Comparison of ENCODE assay signal across 21 mouse cellular contexts in the genomic region with DNA sequence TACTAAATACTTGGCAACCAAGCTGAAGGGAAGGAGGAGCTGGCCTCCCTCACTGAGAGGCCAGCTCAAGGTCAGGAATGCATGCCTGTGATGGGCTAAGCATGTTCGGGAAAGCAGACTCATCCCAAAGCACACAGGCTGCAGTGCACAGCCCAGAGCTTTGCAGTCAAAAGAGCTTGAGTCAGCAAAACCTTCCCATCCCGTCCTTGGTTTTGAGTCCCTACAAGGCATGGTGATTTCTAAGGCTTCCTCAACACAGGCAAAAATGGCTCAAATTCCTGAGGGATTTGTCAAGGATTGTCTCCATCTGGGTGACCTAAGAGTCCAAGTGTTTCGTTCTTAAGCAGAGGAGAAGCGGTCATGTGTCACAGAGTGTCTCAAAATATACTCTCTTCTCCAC. TPM values are rescaled to one million over a fixed set of nuclear protein-coding genes. Genes with fewer than 3 reads are reported as not detected.
DNase-seq lines count a peak whose midpoint lies in the region; ATAC-seq and TF ChIP-seq lines count a peak whose summit lies in the region.
"Had no signal": no experiment of that assay in that cellular context is flagged by ENCODE, and none has a peak within 500 bp of the region (broad histone marks: within the 10 kb centered on the region; RNA-seq: fewer than 3 reads in every experiment).

No protein-coding gene starts in this region.

- H3K27ac ChIP-seq in stomach, postnatal 0 days (replicated peaks), result no peak overlapping the region
- H3K27ac ChIP-seq in hindbrain, embryonic 13.5 days, result no peak overlapping the region
- H3K27ac ChIP-seq: hindbrain, postnatal 0 days; limb, embryonic 12.5 days; liver, embryonic 13.5 days; midbrain, embryonic 15.5 days had no signal

- POLR2A ChIA-PET in Patski (lab: Charles Lee), result no interaction called here

- WGBS in stomach, postnatal 0 days, result 46% methylated on average over 4 of the region's 4 CpGs
- WGBS in hindbrain, embryonic 13.5 days, result 80% methylated on average over 4 of the region's 4 CpGs

- no peaks in the 10 kb centered on the region for H3K4me1 ChIP-seq in stomach, postnatal 0 days (replicated peaks; ENCODE audit: control insufficient read depth, insufficient read depth)
- H3K4me1 ChIP-seq in hindbrain, embryonic 13.5 days (replicated peaks), result 0 out of 2 replicates have a peak, but pooled peaks cover 4% of the 10 kb centered on the region
- H3K4me1 ChIP-seq: limb, embryonic 12.5 days; liver, embryonic 13.5 days; midbrain, embryonic 15.5 days had no signal

- no peak for TF ChIP-seq EP300 in stomach, postnatal 0 days (optimal IDR thresholded peaks at IDR 0.05)

- in situ Hi-C loops in Patski (cut with MboI; ENCODE audit: low pct_unique_long_range_greater_than_20kb), result no loop called here

- H3K4me2 ChIP-seq in stomach, postnatal 0 days (replicated peaks; ENCODE audit: low read depth), result no peak overlapping the region
- no peak overlapping the region for H3K4me2 ChIP-seq in hindbrain, embryonic 13.5 days
- H3K4me2 ChIP-seq: heart, embryonic 11.5 days; limb, embryonic 12.5 days; liver, embryonic 13.5 days; midbrain, embryonic 15.5 days had no signal

- TF ChIP-seq CTCF in Patski (IDR thresholded peaks at IDR 0.05), result no peak
- TF ChIP-seq CTCF in stomach, postnatal 0 days (IDR thresholded peaks at IDR 0.05; ENCODE audit: low read depth), result no peak

- ATAC-seq in Patski, result peak; percentile 99
- peak; percentile 69 for ATAC-seq in stomach, postnatal 0 days (ENCODE audit: low FRiP score, low TSS enrichment)
- ATAC-seq in hindbrain, embryonic 13.5 days (ENCODE audit: low FRiP score), result no peak
- ATAC-seq: forebrain, embryonic 14.5 days; hindbrain, postnatal 0 days; midbrain, embryonic 15.5 days had no signal

- no peak overlapping the region for H3K4me3 ChIP-seq in stomach, postnatal 0 days (ENCODE audit: low read depth, low read length)
- H3K4me3 ChIP-seq in hindbrain, embryonic 13.5 days, result no peak overlapping the region
- H3K4me3 ChIP-seq: erythroblast, embryonic 14.5 days; limb, embryonic 12.5 days; liver, embryonic 13.5 days; midbrain, embryonic 15.5 days had no signal

- H3K27me3 ChIP-seq in Patski, result no peaks in the 10 kb centered on the region
- H3K27me3 ChIP-seq in stomach, postnatal 0 days (ENCODE audit: control insufficient read depth, insufficient read depth, low read length), result no peaks in the 10 kb centered on the region
- no peaks in the 10 kb centered on the region for H3K27me3 ChIP-seq in hindbrain, embryonic 13.5 days
- H3K27me3 ChIP-seq: limb, embryonic 12.5 days; liver, embryonic 13.5 days; midbrain, embryonic 15.5 days had no signal

- no peaks in the 10 kb centered on the region for H3K9me3 ChIP-seq in stomach, postnatal 0 days (ENCODE audit: control insufficient read depth, low read length)
- no peaks in the 10 kb centered on the region for H3K9me3 ChIP-seq in hindbrain, embryonic 13.5 days
- H3K9me3 ChIP-seq: limb, embryonic 12.5 days; liver, embryonic 13.5 days; midbrain, embryonic 15.5 days had no signal

- peak; percentile 24 for DNase-seq in adrenal gland, postnatal 14 days
- no peak for DNase-seq in adrenal gland, adult 2 months
- DNase-seq in kidney, postnatal 10 days, result peak; percentile 21
- DNase-seq in kidney, adult 8-10 months, result no peak
- peak; percentile 84 for DNase-seq in Patski (ENCODE audit: low read depth, low spot score)
- DNase-seq in stomach, postnatal 0 days (ENCODE audit: low spot score), result no peak
- no peak for DNase-seq in retina, embryonic 14.5 days (ENCODE audit: low spot score)
- DNase-seq: cerebellum, adult 11-12 months; cerebellum, postnatal 25 days; heart, postnatal 4 days; liver, embryonic 13.5 days; right cerebral cortex, adult 18-20 months; spleen, adult 18-20 months; thymus, adult 2 months had no signal

- CTCF ChIA-PET in Patski (lab: Charles Lee), result interaction anchor here (0.8 to 1.6 kb wide), 4 partner anchors 12 to 152 kb away, joined by 3 to 10 read pairs (median 4); no protein-coding TSS in a partner anchor

- H3K9ac ChIP-seq in stomach, postnatal 0 days (ENCODE audit: low read length), result no peak overlapping the region
- H3K9ac ChIP-seq in hindbrain, embryonic 13.5 days, result no peak overlapping the region
- H3K9ac ChIP-seq: limb, embryonic 12.5 days; liver, embryonic 13.5 days; midbrain, embryonic 15.5 days had no signal

- H3K36me3 ChIP-seq in stomach, postnatal 0 days (ENCODE audit: control insufficient read depth, insufficient read depth, low read length), result no peaks in the 10 kb centered on the region; the same call in 1 of the 2 replicates
- peaks cover 4% of the 10 kb centered on the region; the same call in 1 of the 2 replicates for H3K36me3 ChIP-seq in hindbrain, embryonic 13.5 days
- H3K36me3 ChIP-seq: liver, embryonic 13.5 days; midbrain, embryonic 15.5 days had no signal

RNA-seq across cellular contexts. Expression of a gene that starts 50.5 kb away (rescaled TPM):
- 46.5 and 50.0 TPM in 2 replicates for total RNA-seq in adrenal gland, postnatal 14 days (2021)
- total RNA-seq in adrenal gland, adult 2 months (2021), result 10 to 100 TPM; 53.6 to 69.5 TPM
- polyA plus RNA-seq in adrenal gland, adult 2 months (2012; rRNA removed), result 21.7 and 27.0 TPM in 2 replicates
- polyA plus RNA-seq in Patski (2021), result 100 TPM
- 16.6 and 17.4 TPM in 2 replicates for polyA plus RNA-seq in stomach, postnatal 0 days (2015; fragmentation: Nextera tagmentation; extraction: Ambion mirVana)
- 9.0 and 10.2 TPM in 2 replicates for polyA plus RNA-seq in hindbrain, embryonic 13.5 days (2015; fragmentation: Nextera tagmentation; extraction: Ambion mirVana)

Comparison
In these comparisons a context has a peak if more than half of its experiments do, and no peak if none do; other contexts are left out.
1. DNase-seq: peak in adrenal gland, postnatal 14 days (single experiment), kidney, postnatal 10 days (single experiment) and Patski (single experiment); none in adrenal gland, adult 2 months (single experiment), kidney, adult 8-10 months (0 of 2), stomach, postnatal 0 days (single experiment) and retina, embryonic 14.5 days (single experiment).